Comparison of ENCODE assay signal across 15 mouse cellular contexts in the genomic region with DNA sequence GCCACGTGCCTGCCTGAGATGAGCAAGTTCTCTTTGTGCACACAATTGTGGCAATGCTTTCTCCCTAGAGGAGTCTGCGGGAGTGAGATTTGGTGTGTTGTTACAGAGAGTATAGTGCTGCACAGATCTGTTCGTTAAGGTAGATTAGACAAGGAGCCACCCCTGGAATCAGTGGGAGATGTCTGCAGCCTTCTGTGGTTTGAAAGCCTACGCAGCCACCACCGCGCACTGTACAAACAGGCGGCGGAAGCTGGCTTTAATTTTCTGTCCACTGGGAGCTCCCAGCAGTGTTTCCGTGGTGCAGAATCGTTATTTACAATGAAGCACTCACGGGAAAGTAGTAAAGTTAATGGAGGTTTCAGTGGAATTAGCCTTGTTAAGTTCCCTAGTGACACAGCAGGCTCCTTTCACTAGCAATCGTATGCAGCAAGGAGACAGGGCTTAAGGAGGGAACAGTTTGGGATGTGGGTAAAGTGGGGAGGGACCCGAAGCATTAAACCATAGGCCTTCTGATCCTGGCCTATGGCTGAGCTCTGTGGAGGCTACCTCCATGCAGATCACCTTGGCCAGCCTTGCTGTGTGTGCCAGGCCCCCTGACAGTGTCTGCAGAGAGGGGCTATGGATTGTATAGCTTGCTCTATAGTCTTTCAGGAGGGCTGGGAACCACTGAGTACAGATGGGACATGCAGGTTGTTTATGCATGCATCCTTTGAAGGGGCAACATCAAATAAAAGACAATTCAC.
DNase-seq lines count a peak whose midpoint lies in the region; ATAC-seq and TF ChIP-seq lines count a peak whose summit lies in the region.
"Had no signal": no experiment of that assay in that cellular context is flagged by ENCODE, and none has a peak within 500 bp of the region (broad histone marks: within the 10 kb centered on the region; RNA-seq: fewer than 3 reads in every experiment).

No protein-coding gene starts in this region.

- no peak overlapping the region for H3K4me2 ChIP-seq in forebrain, embryonic 11.5 days (ENCODE audit: low read depth, low read length, severe bottlenecking)
- no peak overlapping the region for H3K4me2 ChIP-seq in hindbrain, embryonic 14.5 days (replicated peaks)
- no peak overlapping the region for H3K4me2 ChIP-seq in midbrain, embryonic 15.5 days
- H3K4me2 ChIP-seq: kidney, embryonic 15.5 days; limb, embryonic 15.5 days had no signal

- H3K4me1 ChIP-seq in forebrain, embryonic 10.5 days, result peaks cover 63% of the 10 kb centered on the region
- peaks cover 8% of the 10 kb centered on the region; the same call in 1 of the 2 replicates for H3K4me1 ChIP-seq in forebrain, embryonic 11.5 days (replicated peaks; ENCODE audit: control insufficient read depth, insufficient read depth, low read length)
- H3K4me1 ChIP-seq in hindbrain, embryonic 14.5 days (replicated peaks; ENCODE audit: control insufficient read depth, insufficient read depth, low read length), result 0 out of 2 replicates have a peak, but pooled peaks cover 13% of the 10 kb centered on the region
- H3K4me1 ChIP-seq in midbrain, embryonic 15.5 days, result peaks cover 10% of the 10 kb centered on the region; the same call in 1 of the 2 replicates
- no peaks in the 10 kb centered on the region for H3K4me1 ChIP-seq in cerebellum, adult 2 months (ENCODE audit: control insufficient read depth, insufficient read depth, low read length)
- H3K4me1 ChIP-seq: limb, embryonic 15.5 days had no signal

- H3K27ac ChIP-seq in forebrain, embryonic 10.5 days, result peak overlapping the region; percentile 57
- no peak overlapping the region for H3K27ac ChIP-seq in forebrain, embryonic 11.5 days (ENCODE audit: low read depth, low read length)
- H3K27ac ChIP-seq in hindbrain, embryonic 14.5 days, result no peak overlapping the region
- no peak overlapping the region for H3K27ac ChIP-seq in midbrain, embryonic 15.5 days
- no peak overlapping the region for H3K27ac ChIP-seq in cerebellum, adult 2 months (ENCODE audit: insufficient read depth, low read length)
- H3K27ac ChIP-seq: kidney, embryonic 15.5 days; limb, embryonic 15.5 days had no signal

- no peak for TF ChIP-seq POLR2A in cerebellum, adult 2 months (IDR thresholded peaks at IDR 0.05; ENCODE audit: borderline replicate concordance, insufficient read depth, low read length)

- H3K36me3 ChIP-seq in forebrain, embryonic 10.5 days (replicated peaks), result no peaks in the 10 kb centered on the region
- no peaks in the 10 kb centered on the region for H3K36me3 ChIP-seq in forebrain, embryonic 11.5 days (ENCODE audit: control insufficient read depth, insufficient read depth, low read length)
- no peaks in the 10 kb centered on the region for H3K36me3 ChIP-seq in hindbrain, embryonic 14.5 days (replicated peaks; ENCODE audit: control insufficient read depth, insufficient read depth)
- no peaks in the 10 kb centered on the region for H3K36me3 ChIP-seq in midbrain, embryonic 15.5 days (replicated peaks)
- H3K36me3 ChIP-seq: G1E; kidney, embryonic 15.5 days; limb, embryonic 15.5 days had no signal

- 52% methylated on average over 13 of the region's 13 CpGs for WGBS in forebrain, embryonic 10.5 days
- WGBS in forebrain, embryonic 11.5 days, result 42% methylated on average over 13 of the region's 13 CpGs
- WGBS in hindbrain, embryonic 14.5 days, result 42% methylated on average over 13 of the region's 13 CpGs
- WGBS in midbrain, embryonic 15.5 days, result 30% methylated on average over 13 of the region's 13 CpGs
- WGBS in cerebellum, adult 2 months, result 72% methylated on average over 13 of the region's 13 CpGs

- no peak overlapping the region for H3K9ac ChIP-seq in forebrain, embryonic 11.5 days (ENCODE audit: low read length)
- H3K9ac ChIP-seq in hindbrain, embryonic 14.5 days, result no peak overlapping the region
- H3K9ac ChIP-seq in midbrain, embryonic 15.5 days, result no peak overlapping the region
- H3K9ac ChIP-seq: kidney, embryonic 15.5 days; limb, embryonic 15.5 days had no signal

- no peak for TF ChIP-seq CTCF in cerebellum, adult 2 months (IDR thresholded peaks at IDR 0.05; ENCODE audit: borderline replicate concordance, insufficient read depth, low read depth, low read length)

- H3K4me3 ChIP-seq in forebrain, embryonic 10.5 days, result no peak overlapping the region
- H3K4me3 ChIP-seq in forebrain, embryonic 11.5 days (ENCODE audit: low read depth, low read length), result no peak overlapping the region
- H3K4me3 ChIP-seq in hindbrain, embryonic 14.5 days (replicated peaks; ENCODE audit: low read length), result no peak overlapping the region
- H3K4me3 ChIP-seq in midbrain, embryonic 15.5 days, result no peak overlapping the region
- H3K4me3 ChIP-seq in cerebellum, adult 2 months (replicated peaks; ENCODE audit: insufficient read depth, low read depth, low read length), result no peak overlapping the region
- H3K4me3 ChIP-seq: kidney, embryonic 15.5 days; limb, embryonic 15.5 days had no signal

- 0 out of 2 replicates have a peak, but pooled peaks cover 4% of the 10 kb centered on the region for H3K27me3 ChIP-seq in forebrain, embryonic 10.5 days (ENCODE audit: poor library complexity, severe bottlenecking)
- no peaks in the 10 kb centered on the region for H3K27me3 ChIP-seq in forebrain, embryonic 11.5 days (ENCODE audit: control insufficient read depth, insufficient read depth, low read length)
- no peaks in the 10 kb centered on the region for H3K27me3 ChIP-seq in hindbrain, embryonic 14.5 days (ENCODE audit: control insufficient read depth, insufficient read depth, low read length)
- H3K27me3 ChIP-seq in midbrain, embryonic 15.5 days (replicated peaks), result no peaks in the 10 kb centered on the region
- no peaks in the 10 kb centered on the region for H3K27me3 ChIP-seq in cerebellum, adult 2 months (ENCODE audit: control insufficient read depth, insufficient read depth, low read length)
- H3K27me3 ChIP-seq: kidney, embryonic 15.5 days; limb, embryonic 15.5 days had no signal

- ATAC-seq in forebrain, embryonic 11.5 days (replicated peaks; ENCODE audit: low FRiP score), result no peak
- peak; percentile 72 for ATAC-seq in hindbrain, embryonic 14.5 days (ENCODE audit: low FRiP score)
- peak; percentile 55 for ATAC-seq in midbrain, embryonic 15.5 days (replicated peaks)

- no peaks in the 10 kb centered on the region for H3K9me3 ChIP-seq in forebrain, embryonic 10.5 days
- no peaks in the 10 kb centered on the region for H3K9me3 ChIP-seq in forebrain, embryonic 11.5 days (ENCODE audit: control insufficient read depth, low read length)
- H3K9me3 ChIP-seq in hindbrain, embryonic 14.5 days (ENCODE audit: control insufficient read depth, low read length), result no peaks in the 10 kb centered on the region
- H3K9me3 ChIP-seq in midbrain, embryonic 15.5 days, result no peaks in the 10 kb centered on the region
- H3K9me3 ChIP-seq: G1E; kidney, embryonic 15.5 days; limb, embryonic 15.5 days had no signal

- no peak for DNase-seq in forebrain, embryonic 10.5 days (ENCODE audit: extremely low spot score, low spot score)
- DNase-seq in forebrain, embryonic 11.5 days (ENCODE audit: low spot score), result no peak
- peak; percentile 11 for DNase-seq in ZHBTc4 (ENCODE audit: low read depth, low spot score)
- DNase-seq in hindbrain, embryonic 14.5 days (ENCODE audit: low spot score), result peak; percentile 42
- DNase-seq in cerebellum, adult 2 months, result no peak
- no peak for DNase-seq in c-Kit-positive CD71-positive TER-119-positive erythroid progenitor cells, embryonic 14.5 days (ENCODE audit: low spot score)
- DNase-seq in urinary bladder, adult 2 months (ENCODE audit: low spot score), result no peak
- DNase-seq: cerebellum, adult 18-20 months; gastrocnemius, postnatal 25 days; spleen, adult 18-20 months; thymus, adult 18-20 months had no signal

Comparison
In these comparisons a context has a peak if more than half of its experiments do, and no peak if none do; other contexts are left out.
1. DNase-seq: peak in ZHBTc4 (single experiment) and hindbrain, embryonic 14.5 days (single experiment); none in forebrain, embryonic 10.5 days (single experiment), forebrain, embryonic 11.5 days (single experiment), cerebellum, adult 2 months (0 of 2), c-Kit-positive CD71-positive TER-119-positive erythroid progenitor cells, embryonic 14.5 days (single experiment) and urinary bladder, adult 2 months (single experiment).